Mouse (Mus musculus): ENCODE results near the gene Slc35e3.

DNA sequence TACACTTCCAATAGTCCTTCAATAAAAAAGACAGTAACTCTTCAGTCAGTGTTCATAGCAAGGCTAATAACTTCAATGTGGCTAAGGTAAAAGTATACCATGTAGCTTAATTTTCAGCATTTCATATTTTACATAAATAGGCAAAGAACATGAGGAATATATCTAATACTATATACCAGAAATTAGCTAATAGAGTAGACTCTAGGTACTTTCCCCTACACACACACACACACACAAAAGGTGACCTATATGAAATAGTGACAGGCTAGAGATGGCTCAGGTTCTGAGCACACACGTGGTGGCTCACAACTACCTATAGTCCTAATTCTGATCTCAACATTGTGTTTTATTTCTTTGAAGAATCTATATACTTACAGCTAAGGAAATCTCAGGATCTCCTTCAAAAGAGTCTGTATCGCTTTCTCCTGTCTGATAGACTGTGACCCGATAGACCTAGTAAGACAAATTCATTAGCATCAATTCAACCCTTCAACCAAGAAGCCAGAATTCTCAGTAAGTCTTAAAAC lies 55.3 kb downstream of the Slc35e3 start:
- TF ChIP-seq CTCF (IDR thresholded peaks at IDR 0.05; ENCODE audit: insufficient read depth, low read depth, low read length) (no peak), POLR2A (IDR thresholded peaks at IDR 0.05; ENCODE audit: insufficient read depth, low read depth, low read length) (no peak)

Data from olfactory bulb, adult 2 months (tissue).